Mouse (Mus musculus): Measurements from ENCODE around the gene Bmpr1b.

DNA sequence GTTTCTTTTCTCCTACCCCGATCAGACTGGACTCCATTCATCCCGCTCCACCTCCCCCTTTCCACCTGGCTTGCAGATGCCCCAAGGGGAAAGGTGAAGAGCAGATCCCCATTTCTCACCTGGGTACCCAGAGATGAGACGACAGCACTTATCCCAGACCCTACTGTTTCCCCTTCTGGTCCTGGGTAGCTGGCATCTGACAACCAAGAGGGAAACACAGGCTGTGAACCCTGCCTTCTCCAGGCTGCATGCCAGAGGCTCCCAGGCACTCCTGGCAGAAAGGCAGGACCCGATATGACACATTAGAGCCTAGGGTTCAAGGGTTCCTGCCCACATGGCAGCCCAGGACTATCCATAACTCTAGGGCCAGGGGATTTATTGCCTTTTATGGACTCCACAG, 56.0 kb downstream of the Bmpr1b start:
- TF ChIP-seq CTCF (IDR thresholded peaks at IDR 0.05): no peak
- no peak for TF ChIP-seq EP300 (IDR thresholded peaks at IDR 0.05)

Data from lung, postnatal 0 days (tissue).